Mouse (Mus musculus): Measurements from ENCODE around the gene Stx11.
A peak's percentile ranks its signal among the peaks of the same experiment; 100 is the strongest.
"Not testable (repeated sequence)": the region's sequence is repeated elsewhere in the genome, so short reads cannot be mapped to it uniquely, and the experiment has no call there.

Stx11 gene

GRCm38 (mm10) chr10:12957271-12957670, 6.8 kb downstream of the Stx11 start:
- DNase-seq, result no peak

DNA sequence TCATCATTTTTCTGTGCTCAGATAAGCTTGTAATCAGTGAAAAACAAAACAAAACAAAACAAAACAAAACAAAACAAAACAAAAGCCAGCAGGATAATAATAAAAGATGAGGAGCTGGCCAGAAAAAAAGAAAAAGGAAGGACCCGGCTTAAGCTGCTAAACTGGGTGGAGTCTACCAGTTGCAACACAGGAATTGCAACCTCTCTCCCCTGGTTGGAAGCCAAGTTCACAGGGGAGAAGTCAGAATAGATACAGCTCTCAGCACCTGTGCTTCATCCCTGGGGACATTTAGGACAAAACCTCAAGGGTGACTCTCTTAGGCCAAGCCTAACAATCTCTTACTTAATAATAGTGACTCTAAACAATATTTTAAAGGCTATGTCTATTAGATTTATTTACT, 8.3 kb downstream of the Stx11 start:
- no peak for DNase-seq

DNA sequence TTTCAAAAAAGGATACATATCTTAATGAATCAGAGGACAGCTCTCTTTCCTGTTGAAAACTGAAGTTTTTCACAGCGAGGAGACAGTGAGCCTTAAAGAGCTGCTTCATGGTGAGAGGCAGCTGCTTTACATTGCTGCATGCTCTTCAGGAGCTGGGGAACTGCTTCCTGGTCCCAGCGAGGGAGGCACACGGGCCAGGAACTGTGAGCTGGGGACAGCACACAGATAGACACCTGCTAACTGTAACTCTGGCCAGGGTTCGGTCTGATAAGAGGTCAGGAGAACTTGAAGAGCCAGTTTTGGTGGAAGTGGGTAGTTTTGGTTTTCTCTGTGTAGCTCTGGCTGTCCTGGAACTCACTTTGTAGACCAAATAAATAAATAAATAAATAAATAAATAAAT, 12.7 kb downstream of the Stx11 start:
- DNase-seq, result not testable (repeated sequence)

DNA sequence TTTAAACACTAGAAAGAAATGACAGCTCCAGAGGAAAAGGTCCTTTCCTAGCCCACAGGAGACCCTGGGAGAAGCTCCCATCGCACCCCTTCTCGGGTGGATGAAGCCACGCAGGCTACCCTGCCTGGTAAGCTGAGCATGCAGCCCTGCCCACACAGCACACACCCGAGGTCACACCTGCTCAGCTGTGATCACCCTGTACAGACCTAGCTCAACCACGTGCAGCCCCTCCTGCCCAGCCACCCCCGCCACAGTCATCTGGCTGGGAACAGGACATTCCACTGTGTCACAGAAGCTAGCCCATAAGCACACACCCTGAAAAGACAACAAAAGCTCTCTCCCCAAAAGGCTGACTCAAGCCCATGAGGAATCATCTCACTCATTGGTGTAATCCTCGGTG, 14.8 kb downstream of the Stx11 start:
- peak in 1 of 2 experiments; percentile 41 for DNase-seq

- no peak for DNase-seq
Measured at GRCm38 (mm10) chr10:12947606-12948005, 16.5 kb downstream of the Stx11 start.

DNA sequence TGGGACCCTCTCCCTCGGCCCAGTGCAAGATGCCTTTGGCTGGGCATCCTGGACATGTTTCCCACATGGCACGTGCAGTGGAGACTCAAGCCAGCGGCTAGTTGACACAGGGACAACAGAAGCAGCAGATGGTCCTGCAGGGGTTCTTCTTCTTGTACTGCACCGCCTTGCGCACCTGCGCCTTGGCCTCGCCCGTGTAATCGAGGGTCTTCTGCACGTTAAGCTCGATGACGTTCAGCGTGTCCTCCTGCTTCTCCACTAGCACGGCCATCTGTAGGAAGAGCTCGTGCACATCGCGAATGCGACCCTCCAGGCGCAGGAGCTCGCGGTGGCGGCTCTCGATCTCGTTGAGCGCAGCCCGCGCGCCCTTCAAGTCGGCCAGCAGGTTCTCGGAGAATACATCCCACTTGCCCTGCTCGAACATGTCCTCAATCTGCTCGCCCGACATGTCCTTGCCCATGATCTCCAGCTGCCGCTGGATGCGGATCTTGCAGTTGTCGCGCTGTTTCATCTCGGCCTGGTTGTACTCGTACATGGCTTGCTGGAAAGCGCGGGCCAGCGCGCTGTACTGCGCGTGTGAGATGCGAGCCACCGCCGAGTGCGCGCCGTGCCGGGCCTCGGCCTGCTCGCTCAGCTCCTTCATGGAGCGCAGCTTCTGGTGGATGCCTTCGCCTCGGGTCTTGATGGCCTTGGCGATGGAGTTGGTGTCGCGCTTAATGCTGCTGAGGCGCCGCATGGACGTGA, 22.9 kb downstream of the Stx11 start:
- DNase-seq, result peak; percentile 13 to 44

DNA sequence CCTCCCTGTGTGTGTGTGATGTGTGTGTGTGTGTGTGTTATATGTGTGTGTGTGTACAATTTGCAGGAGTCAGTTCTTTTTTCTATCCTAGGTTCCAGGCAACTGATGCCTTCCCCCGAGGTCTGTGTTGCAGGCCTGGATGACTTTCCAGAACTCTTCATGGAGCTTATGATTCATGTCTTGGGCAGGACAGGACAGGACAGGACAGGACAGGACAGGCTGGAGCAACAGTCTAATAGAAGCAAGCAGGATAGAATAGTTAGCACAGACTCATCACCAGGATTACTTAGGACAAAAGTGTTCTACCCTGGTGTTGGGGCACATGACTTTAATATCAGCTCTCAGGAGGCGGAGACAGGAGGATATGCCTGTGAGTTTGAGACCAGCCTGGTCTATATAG, 25.3 kb downstream of the Stx11 start:
- no peak for DNase-seq

DNA sequence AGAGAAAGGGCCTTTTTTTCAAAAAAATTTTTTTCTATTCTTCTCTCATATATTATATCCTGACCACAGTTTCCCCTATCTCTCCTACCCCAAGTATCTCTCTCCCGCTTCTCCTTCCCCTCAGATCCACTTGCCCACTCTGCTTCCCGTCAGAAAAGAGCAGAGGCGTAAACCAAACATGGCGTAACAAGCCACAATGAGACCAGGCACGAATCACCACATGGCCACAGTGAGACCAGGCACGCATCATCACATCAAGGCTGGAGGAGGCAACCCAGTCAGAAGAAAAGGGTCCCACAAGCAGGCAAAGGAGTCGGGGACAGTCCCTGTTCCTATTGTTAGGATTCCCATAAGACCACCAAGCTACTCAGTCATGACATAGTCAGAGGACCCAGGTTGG, 28.0 kb downstream of the Stx11 start:
- DNase-seq, result no peak

DNA sequence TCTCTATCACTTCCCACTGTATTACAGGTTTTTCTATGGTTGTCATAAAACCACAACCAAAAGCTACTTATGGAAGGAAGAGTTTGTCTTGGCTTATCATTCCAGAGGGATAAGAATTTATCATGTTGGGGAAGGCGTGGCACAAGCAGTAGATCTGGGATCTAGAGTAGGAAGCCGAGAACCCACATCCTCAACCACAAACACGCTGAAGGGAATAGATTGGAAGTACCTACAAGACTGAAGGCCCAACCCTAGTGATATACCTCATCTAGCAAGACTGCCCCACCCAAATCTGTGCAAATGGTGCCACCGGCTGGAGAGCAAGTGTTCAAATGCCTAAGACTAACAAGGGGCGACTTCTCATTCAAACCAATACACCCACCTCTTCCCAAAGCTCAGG, 28.5 kb downstream of the Stx11 start:
- no peak for DNase-seq

DNA sequence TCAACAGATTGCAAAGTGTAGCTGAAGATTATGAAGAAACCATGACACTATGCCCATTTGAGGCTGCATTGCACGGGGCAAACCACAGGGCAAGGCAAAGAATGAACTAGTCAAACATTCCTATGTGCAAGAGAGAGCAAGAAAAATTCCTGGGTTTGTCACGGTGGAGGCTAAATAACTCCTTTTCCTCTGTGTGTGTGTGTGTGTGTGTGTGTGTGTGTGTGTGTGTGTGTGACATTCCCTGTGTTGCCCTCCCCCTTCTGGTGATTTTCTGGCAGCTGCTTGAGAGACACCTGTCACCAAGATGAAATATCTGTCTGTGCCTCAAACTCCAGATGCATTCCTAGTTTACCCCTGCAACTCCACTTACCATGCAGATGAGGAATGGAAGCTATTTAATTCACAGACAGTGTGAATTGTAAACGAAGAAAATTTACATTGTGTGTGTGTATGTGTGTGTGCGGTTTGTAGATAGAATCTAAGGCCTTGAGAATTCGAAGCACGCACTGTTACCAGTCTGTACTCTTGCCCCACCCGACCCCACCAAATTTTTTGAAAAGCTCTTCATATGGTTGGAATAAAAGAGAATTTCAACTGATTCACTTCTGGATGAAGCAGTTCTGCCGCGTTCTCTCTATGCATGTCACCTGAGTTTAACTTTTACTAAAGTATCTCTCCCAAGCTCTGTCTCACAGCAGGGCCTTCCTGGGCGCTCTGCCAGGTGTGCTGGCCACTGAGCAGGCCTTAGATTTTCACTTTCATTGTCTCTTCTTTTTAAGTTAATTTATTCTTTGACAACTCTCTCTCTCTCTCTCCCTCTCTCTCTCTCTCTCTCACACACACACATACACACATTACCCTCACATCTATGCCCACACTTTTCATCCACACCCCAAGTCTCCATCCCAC, 32.4 kb downstream of the Stx11 start:
- DNase-seq, result peak; percentile 45 to 63

DNA sequence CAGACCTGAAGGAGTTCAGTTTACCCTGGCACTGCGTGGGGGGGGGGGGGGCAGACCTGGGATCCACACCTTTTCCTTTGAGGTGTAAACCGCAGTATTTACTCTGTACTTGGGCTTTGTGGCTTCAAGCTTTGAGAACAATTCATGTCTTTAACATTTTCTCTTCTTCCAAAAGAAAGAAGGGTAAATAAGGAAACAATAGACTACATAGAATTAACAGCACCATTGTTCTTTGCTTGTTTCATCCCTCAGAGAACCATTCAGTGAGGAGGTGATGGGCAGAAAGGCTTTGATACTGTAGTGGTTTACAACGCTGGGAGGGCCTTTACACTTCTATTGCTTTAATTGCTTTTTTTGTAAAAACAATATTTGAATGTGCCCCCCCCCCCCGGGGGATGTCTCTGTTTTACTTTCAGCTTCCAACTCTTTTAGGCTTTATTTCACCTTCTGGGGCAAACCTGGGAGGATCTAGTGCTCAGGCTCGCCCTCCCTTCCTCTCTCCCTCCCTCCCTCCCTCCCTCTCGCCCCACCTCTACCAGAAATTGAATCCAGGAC, 33.7 kb downstream of the Stx11 start:
- DNase-seq, result no peak

GRCm38 (mm10) chr10:12929857-12930174, 34.3 kb downstream of the Stx11 start:
- DNase-seq, result no peak

- DNase-seq, result no peak
Measured at GRCm38 (mm10) chr10:12929149-12929856, 34.8 kb downstream of the Stx11 start.

DNA sequence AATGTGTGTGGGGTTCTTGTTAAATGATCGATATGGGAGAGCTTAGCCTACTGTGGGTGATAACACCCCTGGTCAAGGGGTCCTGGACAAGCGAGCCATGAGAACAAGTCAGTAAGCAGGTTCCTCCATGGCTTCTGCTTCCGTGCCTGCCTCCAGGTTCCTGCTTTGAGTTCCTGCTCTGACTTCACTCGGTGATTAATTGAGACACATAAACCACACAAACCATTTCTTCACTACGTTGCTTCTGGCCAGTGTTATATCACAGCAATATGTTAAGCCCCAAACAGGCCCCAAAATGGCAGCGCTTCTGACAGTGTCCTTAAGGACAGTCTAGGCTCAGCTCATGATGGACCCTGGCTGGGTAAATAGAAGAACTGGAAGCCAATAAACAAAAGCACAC, 35.9 kb downstream of the Stx11 start:
- DNase-seq, result no peak

GRCm38 (mm10) chr10:12922574-12923353, 41.3 kb downstream of the Stx11 start:
- DNase-seq, result peak; percentile 91 to 95

GRCm38 (mm10) chr10:12922077-12922573, 42.0 kb downstream of the Stx11 start:
- DNase-seq, result no peak

DNA sequence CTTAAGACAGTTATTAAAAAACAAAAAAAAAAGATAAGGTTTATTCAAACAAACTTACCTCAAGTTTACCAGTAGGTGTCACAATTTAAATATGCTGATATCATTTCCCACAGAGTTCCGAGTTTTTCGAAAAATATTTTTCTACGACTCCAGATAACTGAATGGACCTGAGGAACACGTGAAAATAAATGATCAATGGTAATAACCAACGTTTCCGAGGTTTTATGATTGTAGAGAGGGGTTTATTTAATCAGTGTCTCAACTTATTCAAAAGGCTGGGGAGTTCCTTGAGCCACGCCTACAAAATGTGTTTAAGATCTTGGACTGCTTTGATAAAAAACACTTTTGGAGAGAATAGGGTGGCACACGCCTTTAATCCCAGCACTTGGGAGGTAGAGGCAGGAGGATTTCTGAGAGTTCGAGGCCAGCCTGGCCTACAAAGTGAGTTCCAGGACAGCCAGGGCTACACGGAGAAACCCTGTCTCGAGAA, 42.5 kb downstream of the Stx11 start:
- peak in 1 of 2 experiments; percentile 9 for DNase-seq

GRCm38 (mm10) chr10:12919287-12919686, 44.8 kb downstream of the Stx11 start:
- peak; percentile 64 to 80 for DNase-seq

GRCm38 (mm10) chr10:12917626-12918025, 46.5 kb downstream of the Stx11 start:
- DNase-seq, result no peak

DNA sequence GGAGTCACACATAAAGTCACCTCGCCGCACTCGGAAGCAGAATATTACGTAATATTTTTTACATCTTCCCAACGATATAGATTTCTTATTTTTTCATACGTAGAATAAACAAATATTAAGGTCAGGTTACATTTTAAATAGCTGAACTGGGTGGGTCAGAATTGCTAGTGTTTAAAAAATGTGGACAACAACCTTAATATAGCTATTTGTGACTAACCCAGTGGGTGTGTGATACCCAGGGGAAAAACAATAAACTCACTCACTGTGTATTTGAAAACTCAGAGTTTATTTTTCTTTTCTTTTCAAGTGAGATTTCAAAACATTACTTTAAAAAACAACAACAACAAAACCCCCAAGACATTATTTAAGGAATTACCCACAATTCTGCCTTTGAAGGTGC, 47.7 kb downstream of the Stx11 start:
- no peak for DNase-seq

DNA sequence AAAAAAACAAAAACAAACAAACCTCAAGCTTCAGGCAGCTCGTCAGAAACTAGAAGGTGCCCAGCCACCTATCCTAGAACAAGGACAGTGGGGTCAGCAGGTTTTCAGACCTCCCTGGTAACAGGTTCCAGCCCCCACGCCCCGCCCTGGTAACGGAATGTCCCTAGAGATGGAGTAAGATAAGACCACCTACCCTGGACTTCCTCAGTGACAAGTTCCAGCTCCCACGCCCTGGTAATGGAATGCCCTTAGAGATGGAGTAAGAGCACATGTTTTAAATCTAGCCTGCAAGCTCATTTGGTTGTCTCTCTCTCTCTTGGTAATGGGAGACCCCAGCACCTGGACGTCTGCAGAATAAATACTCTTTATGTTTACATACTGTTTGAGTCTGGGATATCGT, 48.3 kb downstream of the Stx11 start:
- DNase-seq, result no peak

DNA sequence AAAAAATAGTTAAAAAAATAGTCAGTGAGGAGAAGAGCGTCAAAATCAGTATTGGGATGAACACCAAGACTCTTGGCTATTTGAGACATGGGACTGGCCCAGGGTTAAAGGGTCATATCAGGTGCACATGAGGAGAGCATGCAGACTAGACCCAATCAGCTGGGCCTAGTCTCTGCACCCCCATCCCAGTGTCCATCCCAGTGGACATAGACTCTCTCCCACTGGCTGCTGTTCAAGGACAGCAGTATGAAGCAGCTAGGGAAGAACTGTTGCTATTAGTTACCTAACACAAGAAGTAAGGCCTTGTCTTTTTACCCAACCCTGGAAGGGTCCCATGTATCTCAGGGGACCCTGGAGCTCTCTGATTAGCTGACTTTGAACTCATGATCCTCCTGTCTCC, 49.9 kb downstream of the Stx11 start:
- DNase-seq, result no peak
